Mouse (Mus musculus) right cerebral cortex, postnatal 10 days (tissue): ENCODE measurements around the gene Scgb2b2.

Experiments used
- DNase-seq, 2 experiments: peaks; one replicate each; pipeline ENCODE4 v3.0.0; 2021; ENCODE audit warnings: low spot score in 2 of 2

Scgb2b2 gene

DNA sequence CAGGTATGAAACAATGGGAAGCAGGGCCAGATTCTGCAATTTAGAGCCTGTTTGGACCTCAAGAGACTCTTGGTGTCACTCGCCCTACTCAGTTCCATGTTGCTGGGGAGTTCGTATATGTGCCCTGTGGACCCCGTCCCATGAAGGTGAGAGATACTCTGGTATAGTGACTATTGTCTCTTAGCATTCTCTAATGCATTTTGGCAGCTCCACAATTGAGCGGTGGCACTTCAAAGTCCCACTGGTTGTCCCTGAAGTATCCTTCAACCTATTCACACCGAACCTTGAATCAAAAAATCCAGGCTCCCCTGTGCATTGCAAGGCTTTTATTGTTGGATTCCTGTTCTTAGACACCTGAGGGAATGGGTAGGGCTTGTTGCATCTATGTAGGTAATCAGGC is at the start of gene Scgb2b2:
Scgb2b2 (plus strand) TSS at position 301 of the 400 bp plus-strand sequence.
- no peak for DNase-seq

GRCm38 (mm10) chr7:31291721-31292120 is 1.4 kb downstream of the Scgb2b2 start, which contains the start of gene Scgb1b2:
Gene Scgb1b2, minus strand, starts transcription at chr7:31291821.
- DNase-seq = no peak
